Mouse (Mus musculus): Measurements from ENCODE around the gene Pex14. TPM values are rescaled to one million over a fixed set of nuclear protein-coding genes. Genes with fewer than 3 reads are reported as not detected.
A peak's percentile ranks its signal among the peaks of the same experiment; 100 is the strongest.

Gene Pex14
- polyA plus RNA-seq, 2 experiments = 32.3 to 37.3 TPM

DNA sequence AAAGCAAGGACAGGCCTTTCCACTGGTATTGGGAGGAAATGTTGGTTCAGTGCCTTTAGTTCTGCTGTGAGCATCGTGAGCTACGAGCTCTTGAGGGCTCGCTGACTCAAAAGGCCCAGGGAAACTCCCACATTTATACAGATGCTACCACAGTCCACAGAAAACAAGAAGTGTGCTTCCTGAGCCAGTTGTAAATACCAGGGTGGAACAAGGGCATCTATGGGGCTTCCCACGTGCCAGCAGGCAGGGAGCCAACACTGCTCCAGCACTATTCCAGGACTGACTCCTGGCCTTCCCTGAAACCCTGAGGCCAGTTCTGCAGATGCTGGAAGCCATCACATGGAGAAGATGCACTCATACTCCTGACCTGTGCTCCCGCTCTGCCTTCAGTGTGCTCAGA lies 130.1 kb downstream of the Pex14 start:
- H3K4me1 ChIP-seq (ENCODE audit: control insufficient read depth, insufficient read depth, low read length) = peaks cover 32% of the 10 kb centered on the region
- no peak for DNase-seq (ENCODE audit: low spot score)
- 70% methylated on average over 5 of the region's 5 CpGs for WGBS

GRCm38 (mm10) chr4:148968859-148969258 lies 130.8 kb downstream of the Pex14 start:
- Histone ChIP-seq H3K36me3 (ENCODE audit: control insufficient read depth, insufficient read depth, low read length) (peaks cover 5% of the 10 kb centered on the region; the same call in 1 of the 2 replicates), H3K9ac (ENCODE audit: low read depth, low read length, severe bottlenecking) (no peak overlapping the region)

More for the DNA sequence above, 130.1 kb downstream of the Pex14 start:
- Histone ChIP-seq H3K9me3 (ENCODE audit: control insufficient read depth, low read length) (no peaks in the 10 kb centered on the region), H3K27ac (replicated peaks; ENCODE audit: low read depth, low read length) (no peak overlapping the region), H3K4me2 (replicated peaks; ENCODE audit: low read depth, low read length, severe bottlenecking) (no peak overlapping the region), H3K36me3 (ENCODE audit: control insufficient read depth, insufficient read depth, low read length) (peaks cover 5% of the 10 kb centered on the region; the same call in 1 of the 2 replicates), H3K9ac (ENCODE audit: low read depth, low read length, severe bottlenecking) (no peak overlapping the region), H3K4me3 (replicated peaks; ENCODE audit: low read length) (no peak overlapping the region), H3K27me3 (ENCODE audit: control insufficient read depth, insufficient read depth, low read length) (peaks cover 37% of the 10 kb centered on the region)
- ATAC-seq (ENCODE audit: low FRiP score, low read depth) = no peak
- no peak for TF ChIP-seq POLR2A (IDR thresholded peaks at IDR 0.05; ENCODE audit: borderline replicate concordance, extremely low read depth, insufficient read depth, insufficient read length)

GRCm38 (mm10) chr4:148966132-148966531 lies 133.5 kb downstream of the Pex14 start:
- no peak overlapping the region for H3K27ac ChIP-seq (replicated peaks; ENCODE audit: low read depth, low read length)

More at GRCm38 (mm10) chr4:148968859-148969258, 130.8 kb downstream of the Pex14 start:
- WGBS = 68% methylated on average over 5 of the region's 5 CpGs
- no peak for DNase-seq (ENCODE audit: low spot score)
- H3K27me3 ChIP-seq (ENCODE audit: control insufficient read depth, insufficient read depth, low read length) = peaks cover 40% of the 10 kb centered on the region
- peaks cover 38% of the 10 kb centered on the region for H3K4me1 ChIP-seq (ENCODE audit: control insufficient read depth, insufficient read depth, low read length)
- H3K4me3 ChIP-seq (replicated peaks; ENCODE audit: low read length) = no peak overlapping the region
- no peaks in the 10 kb centered on the region for H3K9me3 ChIP-seq (ENCODE audit: control insufficient read depth, low read length)
- no peak for TF ChIP-seq POLR2A (IDR thresholded peaks at IDR 0.05; ENCODE audit: borderline replicate concordance, extremely low read depth, insufficient read depth, insufficient read length)
- H3K4me2 ChIP-seq (replicated peaks; ENCODE audit: low read depth, low read length, severe bottlenecking) = no peak overlapping the region
- no peak overlapping the region for H3K27ac ChIP-seq (replicated peaks; ENCODE audit: low read depth, low read length)
- no peak for ATAC-seq (ENCODE audit: low FRiP score, low read depth)

GRCm38 (mm10) chr4:148964541-148965310 lies 134.9 kb downstream of the Pex14 start:
- ATAC-seq (ENCODE audit: low FRiP score, low read depth) (peak; percentile 73), DNase-seq (ENCODE audit: low spot score) (peak; percentile 58)
- no peak for TF ChIP-seq POLR2A (IDR thresholded peaks at IDR 0.05; ENCODE audit: borderline replicate concordance, extremely low read depth, insufficient read depth, insufficient read length)
- peaks cover 62% of the 10 kb centered on the region for H3K27me3 ChIP-seq (ENCODE audit: control insufficient read depth, insufficient read depth, low read length)
- peaks cover 28% of the 10 kb centered on the region for H3K4me1 ChIP-seq (ENCODE audit: control insufficient read depth, insufficient read depth, low read length)
- H3K4me3 ChIP-seq (replicated peaks; ENCODE audit: low read length) = no peak overlapping the region
- no peaks in the 10 kb centered on the region for H3K9me3 ChIP-seq (ENCODE audit: control insufficient read depth, low read length)
- WGBS = 21% methylated on average over 10 of the region's 10 CpGs
- no peak overlapping the region for H3K9ac ChIP-seq (ENCODE audit: low read depth, low read length, severe bottlenecking)
- no peak overlapping the region for H3K4me2 ChIP-seq (replicated peaks; ENCODE audit: low read depth, low read length, severe bottlenecking)
- peaks cover 39% of the 10 kb centered on the region for H3K36me3 ChIP-seq (ENCODE audit: control insufficient read depth, insufficient read depth, low read length)
- H3K27ac ChIP-seq (replicated peaks; ENCODE audit: low read depth, low read length) = no peak overlapping the region

More at GRCm38 (mm10) chr4:148966132-148966531, 133.5 kb downstream of the Pex14 start:
- no peak for ATAC-seq (ENCODE audit: low FRiP score, low read depth)
- Histone ChIP-seq H3K27me3 (ENCODE audit: control insufficient read depth, insufficient read depth, low read length) (peaks cover 65% of the 10 kb centered on the region), H3K4me2 (replicated peaks; ENCODE audit: low read depth, low read length, severe bottlenecking) (no peak overlapping the region), H3K36me3 (ENCODE audit: control insufficient read depth, insufficient read depth, low read length) (peaks cover 26% of the 10 kb centered on the region), H3K9ac (ENCODE audit: low read depth, low read length, severe bottlenecking) (no peak overlapping the region), H3K4me3 (replicated peaks; ENCODE audit: low read length) (no peak overlapping the region), H3K9me3 (ENCODE audit: control insufficient read depth, low read length) (no peaks in the 10 kb centered on the region), H3K4me1 (ENCODE audit: control insufficient read depth, insufficient read depth, low read length) (peaks cover 28% of the 10 kb centered on the region)
- no peak for TF ChIP-seq POLR2A (IDR thresholded peaks at IDR 0.05; ENCODE audit: borderline replicate concordance, extremely low read depth, insufficient read depth, insufficient read length)
- WGBS = 79% methylated on average over 5 of the region's 5 CpGs
- no peak for DNase-seq (ENCODE audit: low spot score)

DNA sequence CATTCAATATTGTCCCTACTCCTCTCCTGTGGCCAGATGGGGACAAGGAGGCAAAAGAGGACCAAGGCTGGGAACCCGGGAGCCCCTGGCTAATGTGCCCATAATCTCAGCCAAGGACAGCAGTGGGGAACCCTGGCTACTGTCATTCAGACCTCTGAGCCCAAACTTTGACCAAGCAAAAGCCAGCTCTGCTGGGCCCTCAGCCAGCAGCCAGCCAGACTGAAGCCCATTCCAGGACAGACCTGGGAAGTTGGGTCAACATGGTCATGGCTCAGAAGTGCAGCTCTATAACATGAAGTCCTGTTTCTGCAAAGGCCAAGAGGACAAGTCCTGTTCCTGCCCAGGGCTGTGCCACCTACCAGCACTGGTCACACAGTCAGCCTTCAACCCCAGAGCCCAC lies 137.6 kb downstream of the Pex14 start:
- Histone ChIP-seq H3K27me3 (ENCODE audit: control insufficient read depth, insufficient read depth, low read length) (peaks cover 55% of the 10 kb centered on the region), H3K36me3 (ENCODE audit: control insufficient read depth, insufficient read depth, low read length) (peaks cover 39% of the 10 kb centered on the region), H3K4me1 (ENCODE audit: control insufficient read depth, insufficient read depth, low read length) (peaks cover 30% of the 10 kb centered on the region), H3K27ac (replicated peaks; ENCODE audit: low read depth, low read length) (no peak overlapping the region), H3K9me3 (ENCODE audit: control insufficient read depth, low read length) (no peaks in the 10 kb centered on the region), H3K9ac (ENCODE audit: low read depth, low read length, severe bottlenecking) (no peak overlapping the region), H3K4me2 (replicated peaks; ENCODE audit: low read depth, low read length, severe bottlenecking) (no peak overlapping the region), H3K4me3 (replicated peaks; ENCODE audit: low read length) (no peak overlapping the region)
- TF ChIP-seq POLR2A (IDR thresholded peaks at IDR 0.05; ENCODE audit: borderline replicate concordance, extremely low read depth, insufficient read depth, insufficient read length) = no peak
- DNase-seq (ENCODE audit: low spot score) (no peak), ATAC-seq (ENCODE audit: low FRiP score, low read depth) (no peak)
- WGBS = 92% methylated on average over 1 of the region's 1 CpGs

Measured in limb, embryonic 14.5 days (tissue).